Mouse (Mus musculus): ENCODE data around the gene Adra2a. TPM values are rescaled to one million over a fixed set of nuclear protein-coding genes. Genes with fewer than 3 reads are reported as not detected.

The Adra2a gene
- polyA plus RNA-seq, 1 experiment = 22.7 TPM

DNA sequence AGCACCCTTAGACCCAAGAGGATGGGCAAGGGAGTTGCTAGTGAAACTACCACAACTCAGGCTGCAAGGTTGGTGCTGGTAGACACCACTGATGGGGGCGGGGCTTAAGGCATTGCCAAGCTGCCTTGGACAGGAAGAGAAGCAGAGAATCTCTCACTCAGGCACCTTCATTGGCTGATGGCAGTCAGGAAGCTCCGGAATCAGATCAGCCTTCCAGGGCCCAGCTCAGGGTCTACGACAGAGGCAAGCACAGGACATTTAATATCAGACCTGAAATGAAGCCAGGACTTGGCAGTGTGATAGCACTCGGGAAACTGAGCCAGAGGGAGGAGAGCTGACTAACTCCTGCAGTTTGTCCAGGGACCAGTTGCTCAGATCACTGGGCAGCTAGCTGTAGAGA lies 7.7 kb downstream of the Adra2a start:
- no peak for TF ChIP-seq GATA1 (IDR thresholded peaks at IDR 0.05; ENCODE audit: low read length)

DNA sequence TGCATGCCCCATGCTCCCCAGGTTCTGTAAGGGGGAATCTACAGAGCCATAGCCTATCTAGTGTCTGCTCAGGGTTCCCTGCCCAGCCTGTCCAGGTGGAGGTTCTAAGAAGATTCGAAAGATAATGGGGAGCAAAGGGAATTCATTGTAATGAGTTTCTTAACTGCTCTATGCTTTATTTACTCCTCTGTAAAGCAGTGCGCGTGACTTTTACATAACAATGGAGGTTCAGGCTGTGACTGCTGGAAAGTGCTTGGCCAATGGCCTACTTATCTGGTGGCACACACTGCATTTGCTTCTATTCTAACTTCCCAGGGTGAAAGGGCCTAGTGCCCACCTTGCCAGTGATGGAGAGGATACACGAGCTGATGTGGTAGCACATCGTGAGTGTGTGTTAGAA lies 11.9 kb downstream of the Adra2a start:
- TF ChIP-seq GATA1 (IDR thresholded peaks at IDR 0.05; ENCODE audit: low read length) = no peak

DNA sequence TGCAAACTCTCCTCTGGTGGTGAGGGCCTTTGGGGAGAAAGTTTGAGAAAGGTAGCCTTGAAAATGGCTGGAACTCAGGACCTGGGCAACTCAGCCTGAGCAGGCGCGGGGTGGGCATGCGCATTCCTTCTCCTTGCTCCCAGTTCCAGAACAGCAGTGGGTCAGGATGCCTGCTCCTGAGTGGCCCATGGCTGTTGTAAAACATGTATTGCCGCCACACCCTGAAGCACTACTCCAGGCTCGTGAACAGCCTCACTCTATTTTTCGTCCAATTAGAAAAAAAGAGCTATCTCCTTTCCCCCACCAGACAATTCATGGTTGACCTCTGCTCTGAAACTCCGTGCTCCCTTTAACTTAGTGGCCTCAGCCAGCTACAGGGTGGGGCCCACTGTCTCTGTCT lies 24.5 kb downstream of the Adra2a start:
- TF ChIP-seq GATA1 (IDR thresholded peaks at IDR 0.05; ENCODE audit: low read length) = no peak

DNA sequence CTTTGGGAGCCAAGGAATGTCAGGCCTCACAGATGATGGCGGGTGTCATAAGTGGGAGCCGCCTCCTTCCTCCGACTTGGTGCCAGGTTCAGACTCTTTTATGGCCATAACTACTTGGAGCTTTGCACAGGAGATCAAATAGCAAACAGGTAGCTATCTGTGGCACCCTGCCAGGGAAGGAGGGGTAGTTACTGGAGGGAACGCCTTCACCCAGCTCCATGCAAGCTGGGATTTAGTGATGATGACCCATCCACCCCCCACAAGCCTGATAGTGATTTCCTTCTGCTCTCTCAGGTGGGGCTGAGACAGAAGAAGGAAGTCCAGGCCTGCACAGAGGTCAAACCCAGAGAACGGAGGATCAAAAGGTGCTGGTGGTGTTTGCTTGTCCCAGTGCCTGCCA lies 26.6 kb downstream of the Adra2a start:
- no peak for TF ChIP-seq GATA1 (IDR thresholded peaks at IDR 0.05; ENCODE audit: low read length)

DNA sequence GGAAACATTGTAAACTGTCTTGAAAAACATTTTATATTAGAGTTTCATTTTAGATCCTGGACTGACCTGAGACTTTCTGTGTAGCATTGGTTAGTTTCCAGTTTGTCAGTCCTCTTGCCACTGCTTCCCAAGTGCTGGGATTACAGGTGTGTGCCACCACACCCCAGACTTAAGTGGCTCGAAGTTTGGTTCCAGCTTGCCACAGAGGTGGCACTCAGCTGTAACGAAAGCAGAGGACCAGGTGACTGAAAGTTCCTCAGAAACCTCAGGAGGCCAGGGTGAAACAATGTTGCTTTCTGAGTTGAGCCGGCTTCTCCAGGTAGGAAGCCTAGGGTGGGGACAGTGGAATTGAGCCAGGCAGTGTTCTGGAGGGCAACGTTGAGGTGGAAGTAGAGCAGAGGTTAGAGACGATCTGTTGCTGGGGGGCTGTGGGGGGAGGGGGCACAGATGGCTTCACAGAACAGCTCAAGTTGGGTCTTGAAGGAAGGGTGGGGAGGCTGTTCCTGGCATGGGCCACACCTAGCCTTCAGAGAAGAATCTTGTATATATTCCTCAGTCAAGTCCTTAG lies 28.4 kb downstream of the Adra2a start:
- no peak for TF ChIP-seq GATA1 (IDR thresholded peaks at IDR 0.05; ENCODE audit: low read length)

DNA sequence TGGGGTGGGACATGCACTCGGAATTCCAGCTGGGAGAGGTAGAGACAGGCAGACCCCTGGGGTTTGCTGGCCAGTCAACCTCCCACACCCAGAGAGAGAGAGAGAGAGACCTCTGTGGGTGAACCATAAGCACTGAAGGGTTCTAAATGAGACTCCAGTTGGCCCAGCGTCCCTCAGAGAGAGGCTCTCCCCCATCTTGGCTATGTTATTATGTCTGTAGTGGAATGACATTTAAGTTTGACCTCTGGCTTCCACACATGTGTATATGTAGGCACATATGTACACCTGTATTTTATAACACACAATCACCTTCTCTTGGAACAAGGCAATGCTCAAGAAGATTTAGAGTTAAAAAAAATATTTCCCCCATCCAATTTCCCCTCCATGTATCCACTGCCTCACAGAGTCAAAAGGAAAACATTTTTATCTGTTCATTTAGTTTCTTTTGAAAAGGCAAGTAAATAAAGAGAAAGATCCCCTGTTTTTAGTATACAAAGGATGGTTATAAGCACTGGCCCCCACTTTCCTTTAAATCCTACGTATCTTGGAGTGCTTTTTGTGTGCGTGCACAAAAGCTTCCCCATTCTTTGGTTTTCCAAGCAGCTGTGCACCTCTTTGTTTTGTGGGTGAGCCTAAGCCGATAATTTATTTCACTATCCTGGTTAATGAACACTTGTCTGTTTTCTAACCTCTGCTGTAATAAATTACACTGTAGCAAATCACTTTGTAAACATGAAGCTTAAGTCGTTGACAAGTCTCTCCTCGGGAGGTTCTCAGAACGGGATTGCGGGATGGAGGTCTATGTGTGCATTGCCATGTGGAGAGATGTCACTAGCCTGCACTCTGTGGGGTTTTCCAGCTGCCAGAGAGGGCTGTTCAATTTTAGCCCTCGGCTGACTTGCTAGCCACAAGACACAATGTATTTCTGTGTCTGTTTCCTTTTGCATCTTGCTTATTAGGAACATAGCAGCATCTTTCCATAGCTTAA lies 32.7 kb downstream of the Adra2a start:
- no peak for TF ChIP-seq GATA1 (IDR thresholded peaks at IDR 0.05; ENCODE audit: low read length)

DNA sequence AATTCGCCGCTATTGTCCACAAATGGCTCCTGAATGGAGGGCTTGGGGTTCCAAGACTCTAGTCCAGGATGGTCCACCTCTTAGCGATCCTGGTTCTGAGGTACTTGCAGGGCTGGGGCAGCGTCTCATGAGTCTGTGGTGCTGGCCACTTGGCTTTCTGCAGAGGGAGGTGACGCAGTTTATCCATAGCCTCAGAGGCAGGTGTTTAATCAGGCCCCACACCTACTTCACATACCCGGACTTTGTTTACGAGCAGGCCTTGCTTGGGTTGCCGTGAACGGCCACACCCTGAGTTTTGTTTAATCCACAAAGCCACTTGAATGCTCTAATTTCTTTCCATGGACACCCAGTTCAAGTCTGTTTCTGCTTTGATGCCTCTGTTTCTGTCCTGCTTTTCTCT lies 37.4 kb downstream of the Adra2a start:
- TF ChIP-seq GATA1 (IDR thresholded peaks at IDR 0.05; ENCODE audit: low read length) = no peak

DNA sequence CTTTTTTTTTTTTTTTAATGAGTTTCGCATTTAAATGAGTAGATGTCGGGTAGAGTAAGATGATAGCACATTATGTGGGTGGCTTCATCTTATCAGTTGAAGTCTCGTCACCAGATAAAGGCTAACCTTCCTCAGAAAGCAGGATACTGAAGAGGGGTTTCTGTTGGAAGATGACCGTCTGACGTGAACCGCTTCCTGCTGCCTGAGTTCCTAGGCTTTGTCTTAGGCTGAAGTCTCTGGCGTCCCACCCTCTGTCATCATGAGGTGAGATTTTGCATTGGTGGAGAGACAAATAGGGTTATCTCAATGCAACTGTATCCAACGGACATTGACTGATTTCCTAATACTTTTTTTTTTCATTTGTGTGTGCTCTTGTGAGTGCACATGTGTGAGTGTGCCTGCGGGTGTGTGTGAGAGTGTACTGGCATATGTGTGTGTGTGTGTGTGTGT lies 37.8 kb downstream of the Adra2a start:
- TF ChIP-seq GATA1 (IDR thresholded peaks at IDR 0.05; ENCODE audit: low read length) = peak; percentile 14

DNA sequence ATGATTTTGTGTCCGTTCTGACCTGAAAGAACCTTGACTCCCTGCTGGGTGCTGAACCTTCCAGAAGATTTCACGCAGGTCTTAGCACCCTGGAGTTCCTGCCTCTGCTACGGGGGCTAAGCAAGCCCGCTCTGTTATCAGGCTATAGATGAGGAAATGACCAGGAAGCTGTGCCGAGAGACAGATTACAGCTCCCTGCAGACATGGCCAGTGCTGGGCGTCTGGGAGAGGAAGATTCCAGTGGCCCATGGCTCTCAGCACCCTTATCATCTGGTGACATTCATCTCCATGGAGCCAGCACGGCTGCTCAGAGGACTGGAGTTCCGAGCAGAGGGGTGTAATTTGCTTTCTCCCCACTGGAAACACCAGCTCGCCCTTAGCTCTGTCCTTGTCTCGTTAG lies 43.4 kb downstream of the Adra2a start:
- TF ChIP-seq GATA1 (IDR thresholded peaks at IDR 0.05; ENCODE audit: low read length) = peak; percentile 96

DNA sequence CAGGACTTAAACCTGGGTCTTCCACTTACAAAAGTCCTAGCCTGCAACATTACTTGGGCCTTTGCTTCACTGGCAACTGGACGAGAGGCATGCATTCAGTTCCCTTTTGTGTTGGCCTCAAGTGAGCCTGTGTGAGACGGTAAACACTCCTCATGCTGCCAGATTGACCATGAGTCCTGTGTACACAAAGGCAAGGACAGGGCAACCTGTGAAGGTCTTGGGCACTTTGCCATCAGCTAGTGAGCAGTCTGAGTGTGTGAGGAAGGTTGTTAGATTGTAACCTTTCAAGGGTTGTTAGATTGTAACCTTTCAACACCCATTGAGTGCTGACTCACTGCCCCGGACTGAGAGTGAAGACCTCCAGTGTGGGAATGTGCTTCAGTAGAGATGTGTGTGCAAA lies 49.6 kb downstream of the Adra2a start:
- no peak for TF ChIP-seq GATA1 (IDR thresholded peaks at IDR 0.05; ENCODE audit: low read length)

DNA sequence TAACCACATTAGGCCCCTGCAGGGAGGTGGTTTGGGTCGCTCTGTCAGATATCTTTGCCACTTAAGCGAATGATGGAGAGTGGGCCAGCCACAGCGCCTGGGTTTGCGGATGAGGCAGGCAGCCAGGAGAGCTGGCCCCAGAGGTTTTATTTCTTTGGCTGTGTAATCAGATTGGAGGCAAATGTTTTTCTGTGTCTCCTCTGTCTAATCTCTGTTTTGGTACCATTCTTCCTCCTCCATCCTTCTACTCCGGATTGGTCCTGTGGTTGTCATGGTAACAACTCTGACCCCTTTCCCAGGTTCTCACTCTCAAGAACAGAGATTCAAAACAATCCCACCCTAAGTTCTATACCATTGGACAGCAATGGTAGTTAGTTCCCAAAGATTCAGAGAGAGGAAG lies 51.8 kb downstream of the Adra2a start:
- TF ChIP-seq GATA1 (IDR thresholded peaks at IDR 0.05; ENCODE audit: low read length) = no peak

DNA sequence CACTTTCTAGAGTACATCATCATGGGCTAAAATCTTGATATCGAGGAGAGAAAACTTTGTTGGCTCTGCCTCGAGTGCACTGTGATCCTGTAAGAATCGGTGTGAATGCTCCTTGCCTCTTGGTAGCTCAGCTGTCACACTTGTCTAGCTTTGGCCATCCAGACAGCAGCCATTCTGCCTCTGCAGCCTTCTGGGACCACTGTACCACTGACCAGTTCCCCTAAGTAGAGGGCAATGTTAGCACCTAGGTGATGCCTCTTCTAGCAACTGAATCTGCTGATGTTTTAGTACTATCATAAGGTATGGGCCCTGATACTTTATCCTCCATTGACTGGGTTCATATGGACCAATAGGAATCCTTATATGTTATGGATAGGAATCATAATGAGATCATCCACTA lies 54.4 kb downstream of the Adra2a start:
- TF ChIP-seq GATA1 (IDR thresholded peaks at IDR 0.05; ENCODE audit: low read length) = no peak

Other genes with a start within 250 kb of the Adra2a start
- 38.8 and 58.0 TPM in 2 replicates for gene Pdcd4, start 151.9 kb upstream of the Adra2a start, polyA plus RNA-seq (2012)
- 2.2 and 3.4 TPM in 2 replicates for gene Shoc2, start 99.8 kb upstream of the Adra2a start, polyA plus RNA-seq (2012)
- 4.7 and 6.7 TPM in 2 replicates for gene Bbip1, start 99.5 kb upstream of the Adra2a start, polyA plus RNA-seq (2012)

Measured in G1E-ER4 (cell line).